Mouse (Mus musculus) C2C12 (cell line): ENCODE data around the gene Btbd8.

Source experiments
- CTCF ChIP-seq: IDR thresholded peaks from one replicate; pipeline ENCODE4 v1.5.1; 2011; ENCODE audit not compliant: control insufficient read depth, insufficient read depth, insufficient read length
- FOSL1 ChIP-seq: IDR thresholded peaks from one replicate; pipeline ENCODE4 v1.8.0; 2011; ENCODE audit warnings: mild to moderate bottlenecking, low read length; ENCODE audit not compliant: poor library complexity, insufficient read depth, severe bottlenecking
- MYOD1 ChIP-seq: IDR thresholded peaks from one replicate; pipeline ENCODE4 v1.6.1; 2011; ENCODE audit warnings: low read depth; ENCODE audit not compliant: control insufficient read depth, insufficient read length
- MYOG ChIP-seq: IDR thresholded peaks from one replicate; pipeline ENCODE4 v1.6.1; 2011; ENCODE audit not compliant: control insufficient read depth, insufficient read length; ENCODE audit errors: extremely low read depth
- USF1 ChIP-seq: IDR thresholded peaks from one replicate; pipeline ENCODE4 v1.6.1; 2011; ENCODE audit warnings: low read depth, mild to moderate bottlenecking, control low read depth, moderate library complexity

DNA sequence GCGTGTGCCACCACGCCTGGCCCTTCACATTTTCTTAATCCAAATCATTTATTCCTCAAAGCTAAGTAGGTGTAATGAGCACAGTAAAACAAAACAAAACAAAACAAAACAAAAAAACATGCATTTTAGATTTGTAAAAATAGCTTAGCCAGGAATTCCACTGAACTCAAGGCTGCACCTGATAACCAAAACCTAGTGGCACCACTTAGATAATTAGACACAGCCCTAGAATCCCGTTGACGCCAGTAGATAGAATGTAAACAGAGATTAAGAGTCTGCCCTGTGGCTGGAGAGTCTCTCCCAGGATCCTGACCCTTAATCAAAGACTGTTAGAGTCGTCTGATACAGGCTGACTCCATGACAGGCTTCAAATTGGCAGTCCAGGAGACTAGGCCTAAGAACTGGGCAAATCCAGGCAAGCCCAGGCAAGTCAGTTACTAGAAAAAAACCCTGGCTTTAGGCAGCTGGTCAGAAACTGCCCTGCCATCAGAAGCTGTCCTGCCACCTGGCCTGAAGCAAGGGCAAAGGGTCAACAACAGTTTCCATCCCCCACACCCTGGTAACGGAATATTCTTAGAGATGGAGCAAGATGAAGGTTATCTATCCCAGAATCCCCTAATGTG is 1.1 kb upstream of the Btbd8 start:
- TF ChIP-seq FOSL1 (no peak), CTCF (no peak), MYOG (no peak), USF1 (no peak), MYOD1 (no peak)
